Mouse (Mus musculus) kidney, embryonic 14.5 days (tissue): ENCODE data around the gene Actr10. TPM values are rescaled to one million over a fixed set of nuclear protein-coding genes. Genes with fewer than 3 reads are reported as not detected.

Experiments used
- ATAC-seq: fragments of 200-750 bp; cut with Nextera tagmentation; 2 replicates; pipeline ENCODE4 v1.8.0; 2017; ENCODE audit warnings: moderate number of reproducible peaks, mild to moderate bottlenecking, moderate TSS enrichment, moderate library complexity; ENCODE audit not compliant: low FRiP score, low TSS enrichment
- H3K27ac ChIP-seq: fragments of 300-500 bp; sonication (generic); 2 replicates; pipeline ENCODE4 v1.5.1; 2014; ENCODE audit warnings: low read depth, mild to moderate bottlenecking, low read length, moderate library complexity, mixed read lengths
- H3K27me3 ChIP-seq: fragments of 300-500 bp; sonication (generic); 2 replicates; pipeline ENCODE4 v1.6.1; 2014; ENCODE audit warnings: mild to moderate bottlenecking, low read length; ENCODE audit not compliant: control insufficient read depth, insufficient read depth
- H3K36me3 ChIP-seq: fragments of 300-500 bp; sonication (generic); 2 replicates; pipeline ENCODE4 v1.6.1; 2014; ENCODE audit warnings: low read length, mixed read lengths; ENCODE audit not compliant: control insufficient read depth, insufficient read depth
- H3K4me1 ChIP-seq: fragments of 300-500 bp; sonication (generic); 2 replicates; pipeline ENCODE4 v1.6.1; 2014; ENCODE audit warnings: low read length, mixed read lengths; ENCODE audit not compliant: control insufficient read depth, insufficient read depth
- H3K4me2 ChIP-seq: fragments of 300-500 bp; sonication (generic); replicated peaks from 2 replicates; pipeline ENCODE4 v1.6.1; 2014; ENCODE audit warnings: low read depth, mild to moderate bottlenecking, low read length
- H3K4me3 ChIP-seq: fragments of 300-500 bp; sonication (generic); 2 replicates; pipeline ENCODE4 v1.5.1; 2014; ENCODE audit warnings: mild to moderate bottlenecking, low read length
- H3K9ac ChIP-seq: fragments of 300-500 bp; sonication (generic); 2 replicates; pipeline ENCODE4 v1.6.1; 2014; ENCODE audit warnings: low read depth, mild to moderate bottlenecking, low read length, moderate library complexity
- H3K9me3 ChIP-seq: fragments of 300-500 bp; sonication (generic); 2 replicates; pipeline ENCODE4 v1.6.1; 2016; ENCODE audit warnings: low read length; ENCODE audit not compliant: control insufficient read depth
- WGBS: fragments of 180-500 bp; shearing (Covaris S2); extraction: QIAGEN DNeasy Blood & Tissue Kit; methylation state at CpG from one replicate; pipeline ENCODE4 v1.1.7; 2014; 5-methylcytosine and 5-hydroxymethylcytosine counted together
- polyA plus RNA-seq: library from polyadenylated mRNA; unstranded; fragments of >200 nt; fragmentation: Nextera tagmentation; extraction: Ambion mirVana; gene quantifications from 2 replicates; pipeline ENCODE4 v1.2.1, GENCODE M21; 2014

Gene Actr10
- polyA plus RNA-seq, 1 experiment from 2014 or later, result 257 TPM

DNA sequence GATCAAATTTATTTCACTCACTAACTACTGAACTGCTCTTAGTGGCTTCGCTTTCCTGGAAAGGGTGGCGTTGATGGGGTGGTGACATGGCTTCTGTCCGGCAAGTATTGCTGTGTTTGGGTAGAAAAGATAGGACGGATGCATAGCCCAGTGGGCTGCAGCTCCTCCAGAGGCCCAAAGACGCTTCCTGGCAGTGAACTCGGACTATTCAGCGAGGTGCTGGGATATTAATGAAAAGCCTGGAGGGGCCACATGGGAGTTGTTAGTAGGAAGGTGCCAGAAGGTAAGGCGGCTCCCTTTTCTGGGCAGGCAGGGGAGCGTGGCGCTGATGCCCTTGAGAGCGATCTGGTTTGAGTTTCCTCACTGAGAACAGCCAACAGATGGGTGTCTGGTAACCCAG is 30.0 kb upstream of the Actr10 start:
- 77% methylated on average over 11 of the region's 11 CpGs for WGBS
- Histone ChIP-seq H3K4me2 (no peak overlapping the region), H3K9ac (no peak overlapping the region), H3K27ac (no peak overlapping the region), H3K9me3 (peaks cover 2% of the 10 kb centered on the region; the same call in 1 of the 2 replicates), H3K27me3 (no peaks in the 10 kb centered on the region), H3K4me1 (no peaks in the 10 kb centered on the region), H3K36me3 (no peaks in the 10 kb centered on the region; the same call in 1 of the 2 replicates), H3K4me3 (no peak overlapping the region)
- no peak for ATAC-seq

DNA sequence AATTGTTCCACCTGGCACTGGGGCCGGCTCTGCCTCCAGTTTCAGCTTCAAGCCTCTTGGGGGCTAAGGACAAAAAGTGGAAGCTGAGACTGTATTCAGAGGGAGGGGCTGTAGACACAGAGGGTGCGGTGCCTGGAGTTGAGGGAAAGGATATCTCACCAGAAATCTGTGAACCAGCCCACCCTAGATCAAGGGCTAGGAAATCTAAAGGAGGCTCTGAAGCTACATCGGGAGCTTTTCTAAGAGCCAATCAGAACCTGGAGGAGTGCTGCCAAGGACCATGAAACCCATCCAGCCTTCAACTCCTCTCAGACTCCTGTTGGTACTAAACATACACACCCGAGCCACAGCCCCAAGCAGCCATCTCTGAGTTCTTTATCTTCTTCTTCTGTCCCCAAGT is 29.6 kb upstream of the Actr10 start:
- H3K9me3 ChIP-seq, result peaks cover 2% of the 10 kb centered on the region; the same call in 1 of the 2 replicates
- no peak for ATAC-seq
- 67% methylated on average over 4 of the region's 4 CpGs for WGBS
- no peak overlapping the region for H3K9ac ChIP-seq
- H3K4me1 ChIP-seq, result no peaks in the 10 kb centered on the region
- H3K27me3 ChIP-seq, result no peaks in the 10 kb centered on the region
- no peak overlapping the region for H3K4me3 ChIP-seq
- no peak overlapping the region for H3K4me2 ChIP-seq
- H3K36me3 ChIP-seq, result no peaks in the 10 kb centered on the region
- H3K27ac ChIP-seq, result no peak overlapping the region

DNA sequence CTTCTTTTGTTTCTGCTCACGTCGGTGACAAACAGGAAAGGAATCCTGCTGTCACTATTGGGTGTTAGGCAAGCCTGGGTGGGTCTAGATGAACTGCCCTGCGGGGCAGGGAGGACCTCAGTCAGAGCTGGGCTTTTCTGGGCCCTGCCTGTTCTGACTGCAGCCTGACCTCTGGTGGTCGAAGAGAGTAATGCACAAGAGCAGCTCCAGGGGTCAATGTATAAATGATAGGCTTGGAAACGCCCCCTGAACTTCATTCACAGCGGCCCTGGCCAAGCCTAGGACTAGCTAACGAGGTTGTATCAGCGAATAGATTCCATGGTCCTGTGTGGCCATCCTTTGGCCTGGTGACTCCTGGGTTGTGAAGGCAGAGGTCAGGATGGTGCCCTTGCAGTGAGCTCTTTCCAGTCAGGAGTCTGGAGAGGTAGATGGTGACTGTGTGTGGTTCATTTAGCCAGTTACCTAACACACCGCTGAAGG is 27.4 kb upstream of the Actr10 start:
- H3K4me3 ChIP-seq, result no peak overlapping the region
- H3K27ac ChIP-seq, result no peak overlapping the region
- WGBS, result 11% methylated on average over 9 of the region's 9 CpGs
- H3K27me3 ChIP-seq, result no peaks in the 10 kb centered on the region
- H3K4me1 ChIP-seq, result no peaks in the 10 kb centered on the region
- H3K36me3 ChIP-seq, result no peaks in the 10 kb centered on the region
- H3K4me2 ChIP-seq, result no peak overlapping the region
- peak; percentile 55 for ATAC-seq
- no peak overlapping the region for H3K9ac ChIP-seq
- H3K9me3 ChIP-seq, result peaks cover 2% of the 10 kb centered on the region; the same call in 1 of the 2 replicates

DNA sequence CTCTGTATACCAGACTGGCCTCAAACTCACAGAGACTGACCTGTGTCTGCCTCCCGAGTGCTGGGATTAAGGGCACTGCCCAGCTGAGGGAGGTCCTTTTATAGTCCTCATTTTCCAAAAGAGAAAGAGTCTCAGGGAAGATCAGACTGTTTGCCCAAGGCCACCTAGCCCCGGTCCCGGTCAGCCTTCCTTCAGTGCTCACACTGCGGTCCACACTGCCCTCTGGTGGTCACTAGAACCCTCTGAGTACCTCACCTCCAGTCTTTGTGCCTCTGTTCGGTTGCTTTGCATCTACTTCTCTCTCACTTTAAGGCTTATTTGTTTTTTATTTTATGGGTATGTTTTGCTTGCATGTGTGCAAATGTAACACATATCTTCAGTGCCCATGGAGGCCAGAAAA is 26.6 kb upstream of the Actr10 start:
- Histone ChIP-seq H3K36me3 (no peaks in the 10 kb centered on the region), H3K27me3 (no peaks in the 10 kb centered on the region), H3K4me2 (no peak overlapping the region), H3K9ac (no peak overlapping the region), H3K9me3 (peaks cover 2% of the 10 kb centered on the region; the same call in 1 of the 2 replicates), H3K27ac (no peak overlapping the region), H3K4me1 (no peaks in the 10 kb centered on the region), H3K4me3 (no peak overlapping the region)
- WGBS, result 10% methylated on average over 5 of the region's 5 CpGs
- peak; percentile 78 for ATAC-seq

DNA sequence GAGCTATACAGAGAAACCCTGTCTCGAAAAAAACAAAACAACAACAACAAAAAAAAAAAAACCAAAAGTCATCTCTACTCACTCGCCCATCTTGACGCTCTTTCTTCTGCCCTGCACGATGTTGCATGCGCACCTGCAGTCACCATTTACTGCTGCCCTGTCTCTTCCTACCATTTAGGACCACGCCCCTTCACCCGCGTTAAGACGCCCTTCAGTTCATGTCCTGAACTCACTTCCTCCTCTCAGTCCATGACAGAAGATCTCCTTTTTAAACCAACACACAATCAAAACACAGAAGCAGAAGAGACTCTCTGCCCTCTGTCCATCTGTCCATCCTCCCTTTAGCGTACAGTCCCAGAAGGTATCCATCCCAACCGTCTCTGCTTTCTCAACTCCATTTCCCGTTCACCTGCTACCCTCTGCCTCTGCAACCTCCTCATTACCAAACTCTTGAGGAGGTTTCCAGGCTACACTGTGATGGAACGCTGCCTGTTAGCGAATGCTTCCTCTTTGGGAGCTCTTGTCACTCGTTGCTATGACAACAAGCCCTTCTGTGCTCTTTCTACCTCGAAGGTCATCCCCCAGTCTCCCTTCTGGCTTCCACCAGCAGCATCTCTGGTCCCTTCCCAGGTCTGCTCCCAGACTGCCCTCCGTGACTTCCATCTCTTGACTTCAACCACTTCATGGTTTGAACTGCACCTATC is 25.8 kb upstream of the Actr10 start:
- no peak for ATAC-seq
- Histone ChIP-seq H3K4me2 (no peak overlapping the region), H3K9ac (no peak overlapping the region), H3K9me3 (no peaks in the 10 kb centered on the region), H3K27ac (no peak overlapping the region), H3K4me1 (no peaks in the 10 kb centered on the region), H3K36me3 (no peaks in the 10 kb centered on the region), H3K4me3 (no peak overlapping the region), H3K27me3 (no peaks in the 10 kb centered on the region)
- 75% methylated on average over 17 of the region's 17 CpGs for WGBS

DNA sequence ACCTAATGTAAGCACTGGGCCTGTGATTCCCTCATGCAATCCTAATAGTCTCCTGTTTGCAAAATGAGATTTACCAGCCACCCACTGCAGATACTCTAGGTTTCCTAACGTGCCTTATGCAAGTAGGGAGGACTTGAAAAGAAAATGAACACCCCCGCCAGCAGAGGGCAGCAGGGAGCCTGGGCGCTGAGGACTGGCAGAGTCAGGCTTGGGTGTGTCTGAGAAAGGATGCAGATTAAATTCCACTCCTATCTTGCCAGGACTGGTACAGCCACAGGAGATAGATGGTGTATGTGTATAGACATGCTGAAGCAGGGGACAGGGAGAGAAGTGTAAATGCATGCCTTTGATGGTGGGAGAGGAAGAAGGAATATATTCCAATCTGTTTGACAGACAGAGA is 24.2 kb upstream of the Actr10 start:
- no peaks in the 10 kb centered on the region for H3K27me3 ChIP-seq
- H3K9ac ChIP-seq, result no peak overlapping the region
- H3K4me2 ChIP-seq, result no peak overlapping the region
- H3K9me3 ChIP-seq, result no peaks in the 10 kb centered on the region
- no peak overlapping the region for H3K27ac ChIP-seq
- no peaks in the 10 kb centered on the region for H3K4me1 ChIP-seq
- ATAC-seq, result no peak
- 49% methylated on average over 3 of the region's 3 CpGs for WGBS
- no peaks in the 10 kb centered on the region for H3K36me3 ChIP-seq
- no peak overlapping the region for H3K4me3 ChIP-seq

DNA sequence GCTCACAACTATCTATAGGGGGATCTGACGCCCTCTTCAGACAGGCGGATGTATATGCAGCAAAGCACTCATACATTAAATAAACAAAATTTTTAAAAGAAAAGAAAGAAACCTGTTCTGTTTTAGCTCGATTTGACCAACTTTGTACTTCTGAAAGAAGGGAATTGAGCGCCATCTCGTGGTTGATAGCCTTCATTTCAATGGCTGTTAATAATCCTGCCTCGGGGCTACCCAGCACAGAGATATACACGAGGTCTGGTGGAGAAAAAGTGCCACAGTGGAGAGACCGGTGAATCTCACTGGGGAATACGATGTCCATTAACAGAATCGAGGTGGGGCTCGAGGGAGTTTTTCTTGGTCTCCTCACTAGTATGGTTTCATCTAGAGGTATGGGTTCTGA is 23.3 kb upstream of the Actr10 start:
- 61% methylated on average over 11 of the region's 11 CpGs for WGBS
- H3K36me3 ChIP-seq, result no peaks in the 10 kb centered on the region
- H3K9me3 ChIP-seq, result no peaks in the 10 kb centered on the region
- no peak overlapping the region for H3K27ac ChIP-seq
- H3K4me3 ChIP-seq, result no peak overlapping the region
- no peak overlapping the region for H3K9ac ChIP-seq
- H3K4me2 ChIP-seq, result no peak overlapping the region
- ATAC-seq, result no peak
- no peaks in the 10 kb centered on the region for H3K27me3 ChIP-seq
- no peaks in the 10 kb centered on the region for H3K4me1 ChIP-seq

DNA sequence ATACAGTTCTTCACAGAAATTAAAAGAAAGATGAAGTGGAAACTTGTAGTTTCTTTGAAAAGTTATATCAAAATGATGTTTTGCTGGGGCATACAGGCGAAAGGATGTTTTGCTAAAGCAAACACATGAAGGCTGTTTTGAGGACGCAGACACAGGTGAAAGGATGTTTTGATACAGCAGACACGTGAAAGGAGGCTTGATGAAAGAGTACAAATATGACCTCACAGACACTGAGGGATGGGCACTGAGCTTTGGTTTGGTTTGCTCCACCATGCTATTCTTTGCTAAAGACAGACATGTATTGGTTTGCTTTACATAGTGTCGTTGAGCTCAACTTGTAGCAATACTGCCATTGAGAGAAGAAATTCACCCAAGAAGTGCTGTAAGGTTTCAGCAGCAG is 7.9 kb upstream of the Actr10 start:
- Histone ChIP-seq H3K9ac (no peak overlapping the region), H3K9me3 (no peaks in the 10 kb centered on the region; the same call in 1 of the 2 replicates), H3K27ac (no peak overlapping the region), H3K4me3 (no peak overlapping the region), H3K4me1 (no peaks in the 10 kb centered on the region), H3K27me3 (no peaks in the 10 kb centered on the region), H3K4me2 (no peak overlapping the region), H3K36me3 (no peaks in the 10 kb centered on the region)
- ATAC-seq, result no peak
- 86% methylated on average over 4 of the region's 4 CpGs for WGBS

DNA sequence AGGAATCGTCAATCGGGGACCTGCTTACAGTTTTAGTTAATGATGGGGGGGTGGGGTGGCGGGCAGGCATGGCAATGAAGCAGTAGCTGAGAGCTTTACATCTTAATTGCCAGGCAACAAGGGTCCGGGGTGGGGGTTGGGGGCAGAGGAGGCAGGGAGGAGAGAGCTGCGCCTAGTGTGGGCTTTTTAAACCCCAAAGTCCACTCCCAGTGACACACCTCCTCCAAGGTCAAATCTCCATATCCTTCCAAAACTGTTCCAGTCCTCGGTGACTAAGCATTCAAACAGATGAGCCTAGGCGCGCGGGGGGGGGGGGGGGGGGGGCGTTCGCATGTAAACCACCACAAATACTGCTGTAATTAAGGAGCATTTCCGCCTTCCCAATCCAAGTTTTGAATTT is 507 bp upstream of the Actr10 start:
- H3K4me2 ChIP-seq, result peak overlapping the region; percentile 36
- H3K9ac ChIP-seq, result peak overlapping the region; percentile 87; the same call in 1 of the 2 replicates
- no peaks in the 10 kb centered on the region; the same call in 1 of the 2 replicates for H3K9me3 ChIP-seq
- peak overlapping the region; percentile 86; the same call in 1 of the 2 replicates for H3K27ac ChIP-seq
- H3K4me3 ChIP-seq, result peak overlapping the region; percentile 97
- no peaks in the 10 kb centered on the region for H3K27me3 ChIP-seq
- peaks cover 6% of the 10 kb centered on the region; the same call in 1 of the 2 replicates for H3K36me3 ChIP-seq
- H3K4me1 ChIP-seq, result no peaks in the 10 kb centered on the region; the same call in 1 of the 2 replicates
- WGBS, result 25% methylated on average over 9 of the region's 12 CpGs
- ATAC-seq, result peak; percentile 24; the same call in 1 of the 2 replicates
